Comparison of ENCODE assay signal across 9 mouse cellular contexts in genomic region chr11:32157791-32158594, GRCm38 (mm10). TPM values are rescaled to one million over a fixed set of nuclear protein-coding genes. Genes with fewer than 3 reads are reported as not detected.
DNase-seq lines count a peak whose midpoint lies in the region; ATAC-seq lines count a peak whose summit lies in the region.
"Had no signal": no experiment of that assay in that cellular context is flagged by ENCODE, and none has a peak within 500 bp of the region (broad histone marks: within the 10 kb centered on the region; RNA-seq: fewer than 3 reads in every experiment).

No protein-coding gene starts in this region.

- intact Hi-C loops in left cerebral cortex, postnatal 4 days (cut with DNase I), result no loop called here

- no peaks in the 10 kb centered on the region for H3K9me3 ChIP-seq in neural tube, embryonic 11.5 days (ENCODE audit: control insufficient read depth, low read length)
- no peaks in the 10 kb centered on the region for H3K9me3 ChIP-seq in heart, embryonic 11.5 days (replicated peaks; ENCODE audit: control insufficient read depth, low read length)

- no peaks in the 10 kb centered on the region for H3K27me3 ChIP-seq in neural tube, embryonic 11.5 days (ENCODE audit: control insufficient read depth, insufficient read depth, low read length)
- H3K27me3 ChIP-seq in heart, embryonic 11.5 days (ENCODE audit: control insufficient read depth, insufficient read depth, low read length), result peaks cover 23% of the 10 kb centered on the region

- peak overlapping the region; percentile 55; the same call in 1 of the 2 replicates for H3K27ac ChIP-seq in neural tube, embryonic 11.5 days (ENCODE audit: low read depth, low read length)
- no peak overlapping the region for H3K27ac ChIP-seq in heart, embryonic 11.5 days (ENCODE audit: low read depth, low read length)

- H3K4me3 ChIP-seq in neural tube, embryonic 11.5 days (ENCODE audit: low read depth, low read length), result no peak overlapping the region
- no peak overlapping the region for H3K4me3 ChIP-seq in heart, embryonic 11.5 days (ENCODE audit: low read depth, low read length)

- no peak overlapping the region for H3K9ac ChIP-seq in neural tube, embryonic 11.5 days (ENCODE audit: low read length)
- no peak overlapping the region for H3K9ac ChIP-seq in heart, embryonic 11.5 days (ENCODE audit: low read depth, low read length)

- 52% methylated on average over 18 of the region's 18 CpGs for WGBS in neural tube, embryonic 11.5 days
- WGBS in heart, embryonic 11.5 days (ENCODE audit: insufficient replicate concordance), result 66% methylated on average over 18 of the region's 18 CpGs

- peak; percentile 45; the same call in 1 of the 2 replicates for ATAC-seq in neural tube, embryonic 11.5 days (ENCODE audit: insufficient read depth, low FRiP score, low TSS enrichment)
- no peak for ATAC-seq in heart, embryonic 11.5 days (replicated peaks; ENCODE audit: insufficient number of reproducible peaks, low FRiP score, low TSS enrichment)

- H3K4me1 ChIP-seq in neural tube, embryonic 11.5 days (ENCODE audit: control insufficient read depth, insufficient read depth, low read length), result 0 out of 2 replicates have a peak, but pooled peaks cover 3% of the 10 kb centered on the region
- 0 out of 2 replicates have a peak, but pooled peaks cover 5% of the 10 kb centered on the region for H3K4me1 ChIP-seq in heart, embryonic 11.5 days (ENCODE audit: control insufficient read depth, insufficient read depth, low read length)

- H3K4me2 ChIP-seq in neural tube, embryonic 11.5 days (ENCODE audit: low read depth), result no peak overlapping the region
- no peak overlapping the region for H3K4me2 ChIP-seq in heart, embryonic 11.5 days

- peak; percentile 67 for DNase-seq in neural tube, embryonic 11.5 days (ENCODE audit: low spot score)
- no peak for DNase-seq in neural tube, embryonic 10.5 days (ENCODE audit: extremely low spot score, low spot score)
- peak; percentile 79 for DNase-seq in frontal cortex, postnatal 36 days (ENCODE audit: low spot score in 2 of 2)
- DNase-seq in left cerebral cortex, postnatal 4 days, result peak; percentile 86
- no peak for DNase-seq in urinary bladder, adult 2 months (ENCODE audit: low spot score)
- DNase-seq in lung, postnatal 10 days, result no peak
- DNase-seq in urinary bladder, postnatal 10 days (ENCODE audit: low spot score), result no peak

- no peaks in the 10 kb centered on the region for H3K36me3 ChIP-seq in neural tube, embryonic 11.5 days (ENCODE audit: control insufficient read depth, insufficient read depth, low read length)
- H3K36me3 ChIP-seq in heart, embryonic 11.5 days (ENCODE audit: control insufficient read depth, insufficient read depth, low read length), result no peaks in the 10 kb centered on the region

RNA-seq across cellular contexts. Expression of gene Il9r, which starts 42.1 kb away (rescaled TPM):
- 0.07 TPM in 1 of 2 replicates, not detected in the other for polyA plus RNA-seq in neural tube, embryonic 11.5 days (2014; fragmentation: Nextera tagmentation; extraction: Ambion mirVana)
- total RNA-seq in left cerebral cortex, postnatal 4 days (2021), result not detected
- 0.23 and 0.24 TPM in 2 replicates for polyA plus RNA-seq in urinary bladder, adult 2 months (2012; rRNA removed)
- polyA plus RNA-seq in heart, embryonic 11.5 days (2014; fragmentation: Nextera tagmentation; extraction: Ambion mirVana), result not detected in 2 replicates
- polyA plus RNA-seq: intestine, embryonic 14.5 days had no signal

RNA-seq across cellular contexts. Expression of gene Snrnp25, which starts 47.2 kb away (rescaled TPM):
- polyA plus RNA-seq in neural tube, embryonic 11.5 days (2014; fragmentation: Nextera tagmentation; extraction: Ambion mirVana), result 73.4 and 80.3 TPM in 2 replicates
- 10 to 100 TPM; 20.3 to 21.6 TPM for total RNA-seq in left cerebral cortex, postnatal 4 days (2021)
- polyA plus RNA-seq in urinary bladder, adult 2 months (2012; rRNA removed), result 28.4 and 31.5 TPM in 2 replicates
- 59.6 and 72.2 TPM in 2 replicates for polyA plus RNA-seq in heart, embryonic 11.5 days (2014; fragmentation: Nextera tagmentation; extraction: Ambion mirVana)

Comparison
In these comparisons a context has a peak if more than half of its experiments do, and no peak if none do; other contexts are left out.
1. DNase-seq: peak in neural tube, embryonic 11.5 days (single experiment), frontal cortex, postnatal 36 days (2 of 2) and left cerebral cortex, postnatal 4 days (single experiment); none in neural tube, embryonic 10.5 days (single experiment), urinary bladder, adult 2 months (single experiment), lung, postnatal 10 days (single experiment) and urinary bladder, postnatal 10 days (single experiment).